Mouse (Mus musculus) kidney, postnatal 25 days (tissue): ENCODE results near the gene Actl6a.
"Not testable (repeated sequence)": the region's sequence is repeated elsewhere in the genome, so short reads cannot be mapped to it uniquely, and the experiment has no call there.

Experiments
- DNase-seq, 2 experiments: peaks; one replicate each; pipeline ENCODE4 v3.0.0; 2021; ENCODE audit warnings: mixed read lengths in 2 of 2

The Actl6a gene

GRCm38 (mm10) chr3:32705647-32706348, at the start of gene Actl6a:
TSS of gene Actl6a (plus strand) at chr3:32706298.
- not testable (repeated sequence) for DNase-seq

GRCm38 (mm10) chr3:32656398-32656994, 49.6 kb upstream of the Actl6a start:
- no peak for DNase-seq

- DNase-seq: no peak
These were observed 47.7 kb upstream of the Actl6a start for GRCm38 (mm10) chr3:32658401-32658800.

GRCm38 (mm10) chr3:32658821-32659220, 47.3 kb upstream of the Actl6a start:
- no peak for DNase-seq

GRCm38 (mm10) chr3:32659506-32659905, 46.6 kb upstream of the Actl6a start:
- no peak for DNase-seq

- no peak for DNase-seq
These were observed 45.8 kb upstream of the Actl6a start for GRCm38 (mm10) chr3:32660276-32660675.

GRCm38 (mm10) chr3:32660831-32661555, 45.1 kb upstream of the Actl6a start:
- no peak for DNase-seq

- no peak for DNase-seq
These were observed 44.6 kb upstream of the Actl6a start for GRCm38 (mm10) chr3:32661556-32661930.

GRCm38 (mm10) chr3:32668256-32668959, 37.7 kb upstream of the Actl6a start:
- no peak for DNase-seq

GRCm38 (mm10) chr3:32669211-32669610, 36.9 kb upstream of the Actl6a start:
- peak in 1 of 2 experiments; percentile 15 for DNase-seq

GRCm38 (mm10) chr3:32670196-32670595, 35.9 kb upstream of the Actl6a start:
- no peak for DNase-seq

GRCm38 (mm10) chr3:32673151-32673550, 32.9 kb upstream of the Actl6a start:
- no peak for DNase-seq

GRCm38 (mm10) chr3:32676393-32676792, 29.7 kb upstream of the Actl6a start:
- no peak for DNase-seq

GRCm38 (mm10) chr3:32682910-32683531, 23.1 kb upstream of the Actl6a start:
- no peak for DNase-seq

- no peak for DNase-seq
These were observed 21.5 kb upstream of the Actl6a start for GRCm38 (mm10) chr3:32684631-32685030.

GRCm38 (mm10) chr3:32686537-32686936, 19.6 kb upstream of the Actl6a start:
- DNase-seq: no peak

- DNase-seq: no peak
These were observed 18.9 kb upstream of the Actl6a start for GRCm38 (mm10) chr3:32687156-32687555.

- DNase-seq: no peak
These were observed 16.5 kb upstream of the Actl6a start for GRCm38 (mm10) chr3:32689567-32689999.

GRCm38 (mm10) chr3:32690008-32690407, 16.1 kb upstream of the Actl6a start:
- no peak for DNase-seq

- no peak for DNase-seq
These were observed 15.2 kb upstream of the Actl6a start for GRCm38 (mm10) chr3:32690901-32691300.

GRCm38 (mm10) chr3:32691841-32692240, 14.3 kb upstream of the Actl6a start:
- DNase-seq: no peak

- no peak for DNase-seq
These were observed 11.9 kb upstream of the Actl6a start for GRCm38 (mm10) chr3:32694211-32694610.
